Mouse (Mus musculus) forebrain, embryonic 13.5 days (tissue): Measurements from ENCODE around the gene Lipm. TPM values are rescaled to one million over a fixed set of nuclear protein-coding genes. Genes with fewer than 3 reads are reported as not detected.

Experiments used
- ATAC-seq: fragments of 200-750 bp; cut with Nextera tagmentation; 2 replicates; pipeline ENCODE4 v1.8.0; 2017
- H3K27ac ChIP-seq: fragments of 300-500 bp; sonication (generic); 2 replicates; pipeline ENCODE4 v1.5.1; 2015; ENCODE audit warnings: inconsistent platforms, mild to moderate bottlenecking, moderate library complexity
- H3K27me3 ChIP-seq: fragments of 300-500 bp; sonication (generic); 2 replicates; pipeline ENCODE4 v1.6.1; 2015; ENCODE audit warnings: mild to moderate bottlenecking, inconsistent platforms
- H3K36me3 ChIP-seq: fragments of 300-500 bp; sonication (generic); 2 replicates; pipeline ENCODE4 v1.6.1; 2015; ENCODE audit warnings: mild to moderate bottlenecking, inconsistent platforms; ENCODE audit not compliant: poor library complexity, severe bottlenecking
- H3K4me1 ChIP-seq: fragments of 300-500 bp; sonication (generic); 2 replicates; pipeline ENCODE4 v1.6.1; 2015; ENCODE audit warnings: inconsistent platforms
- H3K4me2 ChIP-seq: fragments of 300-500 bp; sonication (generic); 2 replicates; pipeline ENCODE4 v1.6.1; 2015; ENCODE audit warnings: inconsistent platforms, mild to moderate bottlenecking, moderate library complexity
- H3K4me3 ChIP-seq: fragments of 300-500 bp; sonication (generic); 2 replicates; pipeline ENCODE4 v1.5.1; 2015; ENCODE audit warnings: mild to moderate bottlenecking, inconsistent platforms
- H3K9ac ChIP-seq: fragments of 300-500 bp; sonication (generic); 2 replicates; pipeline ENCODE4 v1.6.1; 2015; ENCODE audit warnings: mild to moderate bottlenecking, inconsistent platforms
- H3K9me3 ChIP-seq: fragments of 300-500 bp; sonication (generic); replicated peaks from 2 replicates; pipeline ENCODE4 v1.6.1; 2016; ENCODE audit warnings: inconsistent platforms
- WGBS: fragments of 180-500 bp; shearing (Covaris S2); methylation state at CpG from one replicate; pipeline ENCODE4 v1.1.7; 2015; 5-methylcytosine and 5-hydroxymethylcytosine counted together
- microRNA-seq: library from miRNA; unstranded; fragments of <30 nt; microRNA quantifications from one replicate; pipeline ENCODE4, GENCODE M21; 2016
- polyA plus RNA-seq: library from polyadenylated mRNA; unstranded; fragments of >200 nt; fragmentation: Nextera tagmentation; extraction: Ambion mirVana; gene quantifications from 2 replicates; pipeline ENCODE4 v1.2.1, GENCODE M21; 2015

Lipm gene
- polyA plus RNA-seq, 1 experiment from 2014 or later, result not detected

GRCm38 (mm10) chr19:34169121-34169520 lies 68.4 kb downstream of the Lipm start:
- H3K4me3 ChIP-seq, result no peak overlapping the region
- H3K27ac ChIP-seq, result no peak overlapping the region
- H3K27me3 ChIP-seq, result no peaks in the 10 kb centered on the region
- no peak for ATAC-seq
- H3K4me1 ChIP-seq, result no peaks in the 10 kb centered on the region
- H3K36me3 ChIP-seq, result no peaks in the 10 kb centered on the region
- H3K9ac ChIP-seq, result no peak overlapping the region
- H3K4me2 ChIP-seq, result no peak overlapping the region
- H3K9me3 ChIP-seq, result no peaks in the 10 kb centered on the region

- Histone ChIP-seq H3K4me3 (no peak overlapping the region), H3K4me2 (no peak overlapping the region), H3K9me3 (no peaks in the 10 kb centered on the region), H3K27ac (no peak overlapping the region), H3K9ac (no peak overlapping the region), H3K27me3 (no peaks in the 10 kb centered on the region), H3K36me3 (no peaks in the 10 kb centered on the region), H3K4me1 (no peaks in the 10 kb centered on the region)
- WGBS, result 79% methylated on average over 3 of the region's 3 CpGs
- ATAC-seq, result no peak
Observed at GRCm38 (mm10) chr19:34171167-34171566, 70.4 kb downstream of the Lipm start.

Small RNA genes lying within 50 kb of the gene (microRNA-seq; reads per million reads assigned to microRNA genes)
- gene Gm23334, result not detected

Other genes starting within 250 kb of the Lipm start
- gene Lipf, start 139.7 kb upstream of the Lipm start, polyA plus RNA-seq, result not detected in 2 replicates
- not detected in 2 replicates for gene Lipk, start 92.6 kb upstream of the Lipm start, polyA plus RNA-seq
- gene Lipn, start 33.6 kb upstream of the Lipm start, polyA plus RNA-seq, result not detected in 2 replicates
- gene Ankrd22, start 65.1 kb downstream of the Lipm start, polyA plus RNA-seq, result not detected in 2 replicates
- 2.9 and 3.8 TPM in 2 replicates for gene Stambpl1, start 91.3 kb downstream of the Lipm start, polyA plus RNA-seq
- 4.4 and 6.2 TPM in 2 replicates for gene Acta2, start 154.7 kb downstream of the Lipm start, polyA plus RNA-seq
- 0.19 and 0.40 TPM in 2 replicates for gene Fas, start 189.7 kb downstream of the Lipm start, polyA plus RNA-seq